Mouse (Mus musculus) limb, embryonic 11.5 days (tissue): ENCODE measurements around the gene Zfp746. TPM values are rescaled to one million over a fixed set of nuclear protein-coding genes. Genes with fewer than 3 reads are reported as not detected.

Experiments
- ATAC-seq: fragments of 200-750 bp; cut with Nextera tagmentation; 2 replicates; pipeline ENCODE4 v1.8.0; 2017; ENCODE audit warnings: low read depth; ENCODE audit not compliant: insufficient number of reproducible peaks, low FRiP score, low TSS enrichment
- DNase-seq: peaks from one replicate; pipeline ENCODE4 v3.0.0-alpha.2; 2015; ENCODE audit warnings: low spot score
- H3K27ac ChIP-seq: fragments of 300-500 bp; sonication (generic); replicated peaks from 2 replicates; pipeline ENCODE4 v1.5.1; 2014; ENCODE audit warnings: low read depth, mild to moderate bottlenecking, low read length
- H3K27me3 ChIP-seq: fragments of 300-500 bp; sonication (generic); 2 replicates; pipeline ENCODE4 v1.6.1; 2014; ENCODE audit warnings: mild to moderate bottlenecking, low read length, mixed read lengths; ENCODE audit not compliant: control insufficient read depth, insufficient read depth
- H3K36me3 ChIP-seq: fragments of 300-500 bp; sonication (generic); 2 replicates; pipeline ENCODE4 v1.6.1; 2014; ENCODE audit warnings: mild to moderate bottlenecking, low read length, moderate library complexity, mixed read lengths; ENCODE audit not compliant: control insufficient read depth, insufficient read depth
- H3K4me1 ChIP-seq: fragments of 300-500 bp; sonication (generic); 2 replicates; pipeline ENCODE4 v1.6.1; 2014; ENCODE audit warnings: low read length, mixed read lengths; ENCODE audit not compliant: control insufficient read depth, insufficient read depth
- H3K4me2 ChIP-seq: fragments of 300-500 bp; sonication (generic); 2 replicates; pipeline ENCODE4 v1.6.1; 2014; ENCODE audit warnings: low read depth, mild to moderate bottlenecking, moderate library complexity; ENCODE audit not compliant: severe bottlenecking
- H3K4me3 ChIP-seq: fragments of 300-500 bp; sonication (generic); 2 replicates; pipeline ENCODE4 v1.5.1; 2014; ENCODE audit warnings: low read depth, low read length
- H3K9ac ChIP-seq: fragments of 300-500 bp; sonication (generic); 2 replicates; pipeline ENCODE4 v1.6.1; 2014; ENCODE audit warnings: mild to moderate bottlenecking, low read length
- H3K9me3 ChIP-seq: fragments of 300-500 bp; sonication (generic); 2 replicates; pipeline ENCODE4 v1.6.1; 2016; ENCODE audit warnings: low read length; ENCODE audit not compliant: control insufficient read depth
- WGBS: fragments of 180-500 bp; shearing (Covaris S2); extraction: QIAGEN DNeasy Blood & Tissue Kit; methylation state at CpG from one replicate; pipeline ENCODE4 v1.1.7; 2014; 5-methylcytosine and 5-hydroxymethylcytosine counted together
- polyA plus RNA-seq: library from polyadenylated mRNA; unstranded; fragments of >200 nt; fragmentation: Nextera tagmentation; extraction: Ambion mirVana; gene quantifications from 2 replicates; pipeline ENCODE4 v1.2.1, GENCODE M21; 2014

Zfp746 gene
- polyA plus RNA-seq, 1 experiment from 2014 or later, result 24.4 TPM

- no peak for ATAC-seq
- no peak for DNase-seq
- WGBS, result 71% methylated on average over 5 of the region's 5 CpGs
- H3K4me2 ChIP-seq, result no peak overlapping the region
- H3K9me3 ChIP-seq, result no peaks in the 10 kb centered on the region
- H3K27ac ChIP-seq, result no peak overlapping the region
- no peaks in the 10 kb centered on the region for H3K27me3 ChIP-seq
- H3K4me1 ChIP-seq, result no peaks in the 10 kb centered on the region
- peaks cover 2% of the 10 kb centered on the region; the same call in 1 of the 2 replicates for H3K36me3 ChIP-seq
- no peak overlapping the region for H3K9ac ChIP-seq
- H3K4me3 ChIP-seq, result no peak overlapping the region
These were observed 13.1 kb downstream of the Zfp746 start for GRCm38 (mm10) chr6:48073316-48073715.

GRCm38 (mm10) chr6:48067492-48067891 lies 18.9 kb downstream of the Zfp746 start:
- H3K27ac ChIP-seq, result no peak overlapping the region
- H3K9me3 ChIP-seq, result no peaks in the 10 kb centered on the region
- ATAC-seq (no peak), DNase-seq (no peak)
- peaks cover 26% of the 10 kb centered on the region for H3K36me3 ChIP-seq
- 94% methylated on average over 3 of the region's 3 CpGs for WGBS
- no peak overlapping the region for H3K4me3 ChIP-seq
- no peaks in the 10 kb centered on the region for H3K27me3 ChIP-seq
- no peaks in the 10 kb centered on the region for H3K4me1 ChIP-seq
- no peak overlapping the region for H3K4me2 ChIP-seq
- no peak overlapping the region for H3K9ac ChIP-seq

DNA sequence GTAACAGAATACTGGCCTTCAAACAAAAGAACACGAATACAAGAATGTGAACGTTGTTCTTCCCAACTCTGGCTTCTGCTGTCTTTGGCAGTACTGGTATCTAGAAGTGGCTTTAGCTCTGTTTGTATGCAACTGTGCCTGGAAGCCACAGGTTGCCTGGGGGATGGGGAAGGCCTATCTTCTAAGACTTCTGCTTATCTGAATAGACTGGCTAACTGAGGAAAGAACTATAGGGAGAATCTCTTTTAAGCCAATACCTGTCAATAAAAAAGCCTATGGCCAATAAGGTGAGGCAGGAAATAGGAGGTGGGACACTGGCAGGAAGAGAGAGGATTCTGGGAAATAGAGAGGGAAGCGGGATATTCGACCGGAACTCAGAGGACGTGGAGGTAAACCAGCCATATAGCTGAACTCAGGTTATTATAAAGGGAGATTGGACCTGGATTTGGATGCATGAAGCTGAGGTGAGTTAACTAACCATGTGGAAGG lies 20.8 kb downstream of the Zfp746 start:
- H3K4me3 ChIP-seq, result no peak overlapping the region
- H3K4me1 ChIP-seq, result no peaks in the 10 kb centered on the region
- DNase-seq (no peak), ATAC-seq (no peak)
- no peaks in the 10 kb centered on the region for H3K27me3 ChIP-seq
- H3K36me3 ChIP-seq, result peaks cover 27% of the 10 kb centered on the region
- 94% methylated on average over 6 of the region's 6 CpGs for WGBS
- H3K4me2 ChIP-seq, result no peak overlapping the region
- H3K9me3 ChIP-seq, result no peaks in the 10 kb centered on the region
- no peak overlapping the region for H3K27ac ChIP-seq
- H3K9ac ChIP-seq, result no peak overlapping the region

- Histone ChIP-seq H3K9ac (no peak overlapping the region), H3K4me3 (no peak overlapping the region), H3K4me2 (no peak overlapping the region), H3K36me3 (peaks cover 27% of the 10 kb centered on the region), H3K9me3 (no peaks in the 10 kb centered on the region), H3K27me3 (no peaks in the 10 kb centered on the region), H3K27ac (no peak overlapping the region), H3K4me1 (no peaks in the 10 kb centered on the region)
- 95% methylated on average over 14 of the region's 14 CpGs for WGBS
- ATAC-seq (no peak), DNase-seq (no peak)
These were observed 21.9 kb downstream of the Zfp746 start for GRCm38 (mm10) chr6:48064451-48064850.

DNA sequence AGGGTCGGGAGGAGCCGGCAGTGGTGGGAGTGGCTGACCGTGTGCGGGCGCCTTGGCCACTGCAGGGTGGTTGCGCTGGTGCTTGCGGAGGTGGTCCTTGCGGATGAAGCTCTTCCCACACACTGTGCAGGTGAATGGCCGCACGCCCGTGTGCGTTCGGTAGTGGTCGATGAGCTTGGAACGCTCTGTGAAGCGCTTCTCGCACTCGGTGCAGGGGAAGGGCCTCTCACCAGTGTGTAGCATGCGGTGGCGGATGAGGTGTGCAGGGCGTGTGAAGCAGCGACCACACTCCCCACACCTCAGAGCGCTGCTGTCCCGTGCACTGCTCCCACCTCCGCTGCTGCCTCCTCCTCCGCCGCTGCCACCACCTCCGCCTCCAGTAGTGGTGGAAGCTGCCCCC lies 22.5 kb downstream of the Zfp746 start:
- Histone ChIP-seq H3K27me3 (no peaks in the 10 kb centered on the region), H3K27ac (no peak overlapping the region), H3K4me3 (no peak overlapping the region), H3K9ac (no peak overlapping the region), H3K4me1 (no peaks in the 10 kb centered on the region), H3K36me3 (peaks cover 27% of the 10 kb centered on the region), H3K4me2 (no peak overlapping the region), H3K9me3 (no peaks in the 10 kb centered on the region)
- 95% methylated on average over 28 of the region's 28 CpGs for WGBS
- ATAC-seq (no peak), DNase-seq (no peak)

GRCm38 (mm10) chr6:48060895-48061294 lies 25.5 kb downstream of the Zfp746 start:
- H3K36me3 ChIP-seq, result peaks cover 26% of the 10 kb centered on the region
- no peak overlapping the region for H3K27ac ChIP-seq
- H3K9ac ChIP-seq, result no peak overlapping the region
- no peaks in the 10 kb centered on the region for H3K4me1 ChIP-seq
- H3K27me3 ChIP-seq, result no peaks in the 10 kb centered on the region
- no peak for ATAC-seq
- 89% methylated on average over 1 of the region's 1 CpGs for WGBS
- H3K4me2 ChIP-seq, result no peak overlapping the region
- no peaks in the 10 kb centered on the region for H3K9me3 ChIP-seq
- no peak overlapping the region for H3K4me3 ChIP-seq
- no peak for DNase-seq

GRCm38 (mm10) chr6:48060421-48060820 lies 26.0 kb downstream of the Zfp746 start:
- H3K36me3 ChIP-seq, result peaks cover 22% of the 10 kb centered on the region
- no peaks in the 10 kb centered on the region for H3K9me3 ChIP-seq
- H3K9ac ChIP-seq, result no peak overlapping the region
- no peaks in the 10 kb centered on the region for H3K4me1 ChIP-seq
- WGBS, result 88% methylated on average over 2 of the region's 2 CpGs
- no peaks in the 10 kb centered on the region for H3K27me3 ChIP-seq
- ATAC-seq, result no peak
- DNase-seq, result no peak
- no peak overlapping the region for H3K4me3 ChIP-seq
- H3K4me2 ChIP-seq, result no peak overlapping the region
- H3K27ac ChIP-seq, result no peak overlapping the region

- no peak overlapping the region for H3K4me3 ChIP-seq
- DNase-seq (no peak), ATAC-seq (no peak)
- H3K4me1 ChIP-seq, result no peaks in the 10 kb centered on the region
- H3K27me3 ChIP-seq, result no peaks in the 10 kb centered on the region
- 78% methylated on average over 6 of the region's 6 CpGs for WGBS
- H3K4me2 ChIP-seq, result no peak overlapping the region
- no peak overlapping the region for H3K9ac ChIP-seq
- H3K36me3 ChIP-seq, result no peaks in the 10 kb centered on the region
- H3K9me3 ChIP-seq, result no peaks in the 10 kb centered on the region
- H3K27ac ChIP-seq, result no peak overlapping the region
These were observed 34.3 kb downstream of the Zfp746 start for GRCm38 (mm10) chr6:48052136-48052535.

GRCm38 (mm10) chr6:48051666-48052065 lies 34.7 kb downstream of the Zfp746 start:
- Histone ChIP-seq H3K27me3 (no peaks in the 10 kb centered on the region), H3K9me3 (no peaks in the 10 kb centered on the region), H3K36me3 (no peaks in the 10 kb centered on the region), H3K4me1 (0 out of 2 replicates have a peak, but pooled peaks cover 2% of the 10 kb centered on the region), H3K4me2 (no peak overlapping the region), H3K27ac (no peak overlapping the region), H3K4me3 (no peak overlapping the region), H3K9ac (no peak overlapping the region)
- DNase-seq, result no peak
- no peak for ATAC-seq
- 79% methylated on average over 2 of the region's 2 CpGs for WGBS
